Mouse (Mus musculus) heart, postnatal 0 days (tissue): ENCODE data around the gene Rtel1. TPM values are rescaled to one million over a fixed set of nuclear protein-coding genes. Genes with fewer than 3 reads are reported as not detected.
A peak's percentile ranks its signal among the peaks of the same experiment; 100 is the strongest.
"Not testable (repeated sequence)": the region's sequence is repeated elsewhere in the genome, so short reads cannot be mapped to it uniquely, and the experiment has no call there.

Source experiments
- ATAC-seq: fragments of 200-750 bp; cut with Nextera tagmentation; 2 replicates; pipeline ENCODE4 v1.8.0; 2017; ENCODE audit warnings: low read depth, moderate number of reproducible peaks, moderate library complexity; ENCODE audit not compliant: insufficient read depth
- DNase-seq: peaks from one replicate; pipeline ENCODE4 v3.0.0-alpha.2; 2016; ENCODE audit warnings: low spot score
- H3K27ac ChIP-seq: fragments of 300-500 bp; sonication (generic); 2 replicates; pipeline ENCODE4 v1.5.1; 2014; ENCODE audit warnings: low read depth, mild to moderate bottlenecking
- H3K27me3 ChIP-seq: fragments of 300-500 bp; sonication (generic); 2 replicates; pipeline ENCODE4 v1.6.1; 2014; ENCODE audit warnings: low read length, mixed read lengths; ENCODE audit not compliant: control insufficient read depth, insufficient read depth
- H3K36me3 ChIP-seq: fragments of 300-500 bp; sonication (generic); replicated peaks from 2 replicates; pipeline ENCODE4 v1.6.1; 2014; ENCODE audit warnings: low read length, mixed read lengths; ENCODE audit not compliant: control insufficient read depth, insufficient read depth
- H3K4me1 ChIP-seq: fragments of 300-500 bp; sonication (generic); 2 replicates; pipeline ENCODE4 v1.6.1; 2014; ENCODE audit warnings: antibody characterized with exemption; ENCODE audit not compliant: control insufficient read depth, insufficient read depth
- H3K4me2 ChIP-seq: fragments of 300-500 bp; sonication (generic); 2 replicates; pipeline ENCODE4 v1.6.1; 2014; ENCODE audit warnings: low read depth, mild to moderate bottlenecking, low read length, moderate library complexity
- H3K4me3 ChIP-seq: fragments of 300-500 bp; sonication (generic); 2 replicates; pipeline ENCODE4 v1.5.1; 2014; ENCODE audit warnings: low read depth, low read length
- H3K9ac ChIP-seq: fragments of 300-500 bp; sonication (generic); replicated peaks from 2 replicates; pipeline ENCODE4 v1.6.1; 2014; ENCODE audit warnings: low read depth, low read length, mixed read lengths
- H3K9me3 ChIP-seq: fragments of 300-500 bp; sonication (generic); replicated peaks from 2 replicates; pipeline ENCODE4 v1.6.1; 2016; ENCODE audit warnings: low read length; ENCODE audit not compliant: control insufficient read depth
- CTCF ChIP-seq: IDR thresholded peaks from 2 replicates; pipeline ENCODE4 v1.5.1; 2016; ENCODE audit warnings: antibody characterized with exemption, control low read depth, low read depth
- EP300 ChIP-seq: IDR thresholded peaks from 2 replicates; pipeline ENCODE4 v1.6.1; 2016; ENCODE audit warnings: antibody characterized with exemption, low read depth
- WGBS: fragments of 180-500 bp; shearing (Covaris S2); extraction: QIAGEN DNeasy Blood & Tissue Kit; methylation state at CpG from one replicate; pipeline ENCODE4 v1.1.7; 2014; 5-methylcytosine and 5-hydroxymethylcytosine counted together
- polyA plus RNA-seq: library from polyadenylated mRNA; unstranded; fragments of >200 nt; fragmentation: Nextera tagmentation; extraction: Ambion mirVana; gene quantifications from 2 replicates; pipeline ENCODE4 v1.2.1, GENCODE M21; 2015
- total RNA-seq: library from RNA; depleted of rRNA; stranded (reverse); fragments of >200 nt; gene quantifications from 2 replicates; pipeline ENCODE4 v1.2.3, GENCODE M21; 2014; ENCODE audit warnings: low replicate concordance

Gene Rtel1
- total and polyA plus RNA-seq, 2 experiments from 2014 or later: 10.0 to 53.1 TPM

DNA sequence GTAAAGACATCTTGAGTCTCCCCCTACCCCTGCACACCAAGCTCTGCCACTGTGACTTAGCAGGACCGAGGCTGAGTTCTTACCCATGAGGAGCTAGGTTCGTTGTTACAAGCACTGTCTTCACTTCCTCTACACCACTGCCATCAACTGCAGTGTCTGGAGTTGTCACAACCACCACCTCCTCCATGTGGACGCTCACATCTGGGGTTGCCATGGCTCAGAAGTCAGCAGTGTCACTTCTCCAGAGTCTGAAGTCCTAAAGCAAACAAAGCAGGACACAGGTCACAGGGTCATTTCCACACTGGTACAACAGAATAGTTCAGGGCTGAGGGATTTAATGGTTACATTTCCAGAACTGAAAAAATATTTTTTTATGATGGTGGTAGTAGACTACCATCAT is 41.7 kb upstream of the Rtel1 start:
- Histone ChIP-seq H3K4me1 (0 out of 2 replicates have a peak, but pooled peaks cover 4% of the 10 kb centered on the region), H3K9me3 (no peaks in the 10 kb centered on the region), H3K4me2 (no peak overlapping the region), H3K27me3 (no peaks in the 10 kb centered on the region), H3K9ac (no peak overlapping the region), H3K36me3 (peaks cover 43% of the 10 kb centered on the region), H3K4me3 (no peak overlapping the region), H3K27ac (no peak overlapping the region)
- TF ChIP-seq CTCF: no peak
- no peak for TF ChIP-seq EP300
- DNase-seq (no peak), ATAC-seq (no peak)
- WGBS: 72% methylated on average over 3 of the region's 3 CpGs

DNA sequence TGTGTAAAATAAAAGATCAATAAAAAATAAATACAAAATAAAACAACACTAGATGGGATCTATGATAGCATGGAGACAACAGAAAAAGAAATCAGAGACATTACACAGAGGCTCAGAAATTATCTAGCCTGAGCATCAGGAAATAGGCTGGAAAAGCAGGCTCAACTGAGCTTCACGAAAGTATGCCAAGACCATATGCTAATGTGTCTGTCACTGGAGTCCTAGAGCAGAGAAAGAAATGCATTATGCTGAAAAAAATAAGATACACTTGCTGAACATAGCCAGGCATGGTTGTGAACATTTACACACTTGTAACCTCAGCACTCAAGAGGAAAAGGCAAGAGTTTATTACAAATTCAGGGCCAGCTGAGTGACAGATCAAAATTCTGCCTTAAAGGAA is 39.6 kb upstream of the Rtel1 start:
- no peak overlapping the region for H3K27ac ChIP-seq
- no peak for ATAC-seq
- peaks cover 30% of the 10 kb centered on the region for H3K36me3 ChIP-seq
- WGBS: 51% methylated on average over 1 of the region's 1 CpGs
- TF ChIP-seq CTCF (no peak), EP300 (no peak)
- H3K4me2 ChIP-seq: no peak overlapping the region
- no peaks in the 10 kb centered on the region for H3K27me3 ChIP-seq
- no peak for DNase-seq
- H3K4me3 ChIP-seq: no peak overlapping the region
- 0 out of 2 replicates have a peak, but pooled peaks cover 4% of the 10 kb centered on the region for H3K4me1 ChIP-seq
- H3K9me3 ChIP-seq: no peaks in the 10 kb centered on the region
- H3K9ac ChIP-seq: no peak overlapping the region

DNA sequence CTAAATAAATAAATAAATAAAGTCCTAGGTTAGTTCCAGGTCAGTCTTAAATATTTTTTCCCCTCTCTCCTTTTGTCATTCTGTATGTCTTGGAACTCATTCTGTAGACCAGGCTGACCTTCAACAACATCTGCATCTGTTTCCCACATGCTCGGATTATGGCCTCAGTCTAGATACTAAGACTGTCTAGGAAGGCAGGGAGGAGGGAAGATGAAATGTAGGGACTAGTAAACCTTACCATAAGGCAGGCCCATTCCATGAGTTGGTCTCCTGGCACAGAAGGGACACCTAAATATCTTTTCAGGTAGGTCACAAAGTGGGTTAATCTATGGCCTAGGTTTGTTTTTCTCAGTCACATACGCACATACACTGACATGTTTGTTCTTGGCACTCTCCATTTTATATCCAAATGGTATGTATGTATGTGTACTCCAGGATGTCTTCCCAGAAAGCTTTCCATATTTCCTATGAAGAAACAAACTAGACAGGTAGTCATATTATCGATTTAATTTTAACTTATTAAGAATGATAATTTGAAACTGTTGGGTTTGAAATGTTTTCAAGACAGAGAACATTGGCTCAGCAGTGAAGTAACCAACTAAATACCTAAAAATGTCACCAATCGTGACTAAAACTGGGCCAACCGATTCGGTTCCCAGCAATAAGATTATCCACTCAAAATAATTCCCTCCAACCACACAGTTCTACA is 32.8 kb upstream of the Rtel1 start:
- WGBS: 52% methylated on average over 6 of the region's 6 CpGs
- TF ChIP-seq CTCF (no peak), EP300 (no peak)
- H3K4me1 ChIP-seq: peaks cover 13% of the 10 kb centered on the region
- DNase-seq (no peak), ATAC-seq (no peak)
- H3K4me3 ChIP-seq: peak overlapping the region; percentile 81
- H3K9ac ChIP-seq: peak overlapping the region; percentile 92
- H3K9me3 ChIP-seq: no peaks in the 10 kb centered on the region
- peak overlapping the region; percentile 67 for H3K4me2 ChIP-seq
- no peaks in the 10 kb centered on the region for H3K27me3 ChIP-seq
- no peaks in the 10 kb centered on the region; the same call in 1 of the 2 replicates for H3K36me3 ChIP-seq
- peak overlapping the region; percentile 93 for H3K27ac ChIP-seq

DNA sequence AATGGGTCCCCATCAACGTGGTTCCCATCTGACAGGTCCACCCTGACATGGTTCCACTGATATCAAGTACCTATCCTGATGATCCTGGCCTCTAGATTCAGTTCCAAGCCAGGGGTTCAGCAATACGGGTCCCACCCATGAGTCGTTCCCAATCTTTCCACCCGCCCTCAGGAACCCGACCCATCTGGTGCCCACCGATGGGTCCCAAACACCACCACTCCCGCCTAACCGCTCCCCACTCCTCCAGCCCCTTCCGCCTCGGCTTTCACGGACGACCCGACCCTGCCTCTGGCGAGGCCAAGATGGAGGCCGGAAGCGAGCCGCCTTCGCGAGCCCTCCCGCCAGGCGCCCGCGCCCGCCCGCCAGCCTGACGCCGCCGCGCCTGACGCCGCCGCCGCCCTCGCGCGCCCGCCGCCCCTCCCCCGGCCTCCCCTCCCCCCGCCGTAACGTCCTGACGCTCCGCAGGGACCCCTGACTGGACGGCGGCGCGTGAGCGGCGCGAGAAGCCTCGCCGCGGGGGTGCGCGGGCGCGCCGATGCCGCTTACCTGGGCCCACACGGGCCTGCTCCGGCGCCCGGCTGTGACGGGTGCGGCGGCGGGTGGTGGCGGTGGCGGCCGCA is 32.1 kb upstream of the Rtel1 start:
- peak overlapping the region; percentile 93 for H3K27ac ChIP-seq
- DNase-seq (peak; percentile 73), ATAC-seq (peak; percentile 89)
- H3K4me3 ChIP-seq: peak overlapping the region; percentile 81
- peak overlapping the region; percentile 67 for H3K4me2 ChIP-seq
- 0% methylated on average over 20 of the region's 71 CpGs for WGBS
- no peak for TF ChIP-seq CTCF
- TF ChIP-seq EP300: no peak
- H3K4me1 ChIP-seq: peaks cover 13% of the 10 kb centered on the region
- peak overlapping the region; percentile 92 for H3K9ac ChIP-seq
- H3K36me3 ChIP-seq: no peaks in the 10 kb centered on the region; the same call in 1 of the 2 replicates
- H3K27me3 ChIP-seq: no peaks in the 10 kb centered on the region
- H3K9me3 ChIP-seq: no peaks in the 10 kb centered on the region

DNA sequence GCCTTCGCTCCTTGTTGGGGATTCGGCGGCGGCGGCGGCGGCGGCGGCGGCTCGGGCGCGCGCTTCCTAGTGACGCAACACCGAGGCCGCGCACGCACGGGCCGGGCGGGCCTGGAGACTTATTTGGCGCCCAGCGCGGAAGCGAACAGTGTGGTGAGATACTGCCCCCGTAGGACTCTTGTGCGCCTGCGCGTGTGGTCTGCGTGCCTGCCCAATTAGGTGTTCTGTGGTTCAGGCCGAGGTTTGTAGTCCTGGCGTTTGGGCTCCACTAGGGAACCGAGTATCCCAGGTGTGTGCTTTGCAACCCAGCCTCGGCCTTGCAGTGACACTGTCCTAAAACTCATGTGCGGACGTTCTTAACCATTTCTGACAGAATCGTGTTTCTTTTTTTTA is 31.6 kb upstream of the Rtel1 start, which contains the start of gene Gmeb2:
TSS of gene Gmeb2 (minus strand) at position 78 of the 393 bp plus-strand sequence.
- not testable (repeated sequence) for H3K27me3 ChIP-seq, H3K36me3 ChIP-seq, H3K9me3 ChIP-seq
- DNase-seq: peak; percentile 96
- under 1% methylated on average over 21 of the region's 38 CpGs for WGBS
- Histone ChIP-seq H3K4me1 (peaks cover 13% of the 10 kb centered on the region), H3K9ac (peak within 1 kb of the TSS; percentile 92), H3K4me3 (peak within 1 kb of the TSS; percentile 81), H3K4me2 (peak within 1 kb of the TSS; percentile 69), H3K27ac (peak within 1 kb of the TSS; percentile 93)
- TF ChIP-seq CTCF: peak; percentile 24; the same call in 1 of the 2 replicates
- peak; percentile 97 for ATAC-seq
